Mouse (Mus musculus) bone marrow macrophage, adult 2 months (primary cell): Measurements from ENCODE around the gene Pex26. TPM values are rescaled to one million over a fixed set of nuclear protein-coding genes. Genes with fewer than 3 reads are reported as not detected.

ENCODE experiments used
- H3K27ac ChIP-seq: 2 replicates; pipeline ENCODE4 v1.5.1; 2012; ENCODE audit warnings: low read depth, low read length; ENCODE audit not compliant: insufficient read depth
- H3K4me1 ChIP-seq: 2 replicates; pipeline ENCODE4 v1.6.1; 2012; ENCODE audit warnings: low read length; ENCODE audit not compliant: control insufficient read depth, insufficient read depth
- H3K4me3 ChIP-seq: 2 replicates; pipeline ENCODE4 v1.5.1; 2012; ENCODE audit warnings: mild to moderate bottlenecking, low read length, moderate library complexity; ENCODE audit not compliant: insufficient read depth
- CTCF ChIP-seq: IDR thresholded peaks from 2 replicates; pipeline ENCODE4 v1.5.1; 2012; ENCODE audit warnings: low read depth, mild to moderate bottlenecking, low read length, moderate library complexity
- POLR2A ChIP-seq: IDR thresholded peaks from 2 replicates; pipeline ENCODE4 v1.6.1; 2012; ENCODE audit warnings: mild to moderate bottlenecking, low read depth, low read length, borderline replicate concordance
- polyA plus RNA-seq: library from polyadenylated mRNA; stranded (reverse); fragments of >200 nt; gene quantifications from 2 replicates; pipeline ENCODE4 v1.2.4, GENCODE M21; 2012; ENCODE audit not compliant: missing spikeins, insufficient read depth, insufficient read length

Gene Pex26
- polyA plus RNA-seq, 1 experiment, result 5.2 TPM

DNA sequence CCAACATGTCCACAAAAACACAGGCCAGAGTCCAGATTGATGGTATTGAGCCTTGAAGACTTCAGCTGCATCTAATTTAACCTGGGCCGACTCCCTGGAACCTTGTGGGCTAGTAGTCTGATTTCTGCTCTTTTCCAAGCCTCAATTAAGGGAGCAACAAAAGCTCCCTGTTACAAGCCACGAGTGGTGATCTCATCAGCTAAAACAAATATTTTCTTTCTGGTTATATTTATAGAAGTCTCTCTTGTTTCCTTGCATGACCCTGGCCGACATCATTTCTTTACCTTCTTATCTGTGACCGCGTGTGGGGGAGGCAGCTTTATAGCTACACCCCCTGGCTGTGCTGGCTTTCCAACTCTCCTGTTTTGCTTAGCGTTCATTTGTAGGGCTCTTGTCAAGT, 23.3 kb upstream of the Pex26 start:
- TF ChIP-seq CTCF (no peak), POLR2A (no peak)
- H3K27ac ChIP-seq, result no peak overlapping the region
- no peak overlapping the region for H3K4me3 ChIP-seq
- 0 out of 2 replicates have a peak, but pooled peaks cover 4% of the 10 kb centered on the region for H3K4me1 ChIP-seq

- Histone ChIP-seq H3K27ac (no peak overlapping the region), H3K4me3 (no peak overlapping the region), H3K4me1 (0 out of 2 replicates have a peak, but pooled peaks cover 4% of the 10 kb centered on the region)
- TF ChIP-seq POLR2A (no peak), CTCF (no peak)
Observed at GRCm38 (mm10) chr6:121162616-121163015, 20.9 kb upstream of the Pex26 start.

DNA sequence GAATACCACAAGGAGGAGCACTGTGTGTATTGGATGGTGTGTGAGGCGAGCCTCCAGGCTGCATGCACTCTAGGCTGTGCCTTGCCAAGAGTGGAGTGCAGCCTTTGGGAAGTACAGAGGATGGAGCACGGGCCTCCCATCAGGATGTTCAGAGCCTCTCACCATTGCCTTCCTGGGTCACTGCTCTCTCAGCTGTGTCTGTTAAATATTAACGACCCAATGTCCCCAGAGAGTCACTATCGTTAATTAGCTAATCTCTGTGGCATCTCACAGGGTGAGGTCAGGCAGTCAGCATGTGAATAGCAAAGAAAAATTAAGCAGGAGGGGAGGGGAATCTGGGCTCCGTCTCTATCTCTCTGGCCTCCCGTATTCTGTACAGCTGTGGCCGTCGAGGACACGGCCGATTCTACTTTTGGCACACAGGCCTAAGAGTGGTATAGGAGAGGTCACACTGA, 17.3 kb upstream of the Pex26 start:
- no peak for TF ChIP-seq POLR2A
- TF ChIP-seq CTCF, result no peak
- Histone ChIP-seq H3K4me1 (0 out of 2 replicates have a peak, but pooled peaks cover 4% of the 10 kb centered on the region), H3K4me3 (no peak overlapping the region), H3K27ac (no peak overlapping the region)

DNA sequence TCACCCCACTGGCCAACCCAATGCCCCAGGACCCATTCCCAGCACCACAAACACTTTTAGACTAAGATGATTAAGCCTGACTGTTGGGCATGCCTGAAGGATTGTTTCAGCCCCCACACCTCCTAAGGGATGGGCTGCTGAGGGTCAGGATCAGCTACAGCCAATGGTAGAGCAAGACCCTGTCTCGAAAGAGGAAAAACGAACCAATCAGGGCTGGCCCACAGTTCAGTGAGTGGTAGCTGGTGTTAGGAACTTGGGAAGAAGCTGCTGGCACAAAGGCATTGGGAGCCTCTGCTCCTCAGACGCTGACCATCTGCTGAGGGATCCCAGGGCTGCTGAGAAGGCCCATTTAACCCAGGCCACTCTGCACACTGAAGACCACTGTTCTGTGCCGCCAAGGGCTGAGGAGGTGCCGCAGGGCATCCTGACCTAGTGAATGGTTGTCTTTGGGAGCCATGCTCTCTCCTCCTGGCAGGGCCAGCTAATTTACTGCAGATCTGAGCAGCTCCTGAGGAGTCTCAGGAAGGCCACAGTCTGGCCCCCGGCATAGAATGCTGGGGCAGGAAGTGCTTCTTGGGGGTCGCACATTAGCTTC, 16.0 kb upstream of the Pex26 start:
- TF ChIP-seq POLR2A (no peak), CTCF (no peak)
- no peaks in the 10 kb centered on the region for H3K4me1 ChIP-seq
- H3K4me3 ChIP-seq, result no peak overlapping the region
- H3K27ac ChIP-seq, result no peak overlapping the region

- no peak overlapping the region for H3K27ac ChIP-seq
- no peaks in the 10 kb centered on the region for H3K4me1 ChIP-seq
- H3K4me3 ChIP-seq, result no peak overlapping the region
- TF ChIP-seq POLR2A (no peak), CTCF (no peak)
Observed at GRCm38 (mm10) chr6:121171102-121171501, 12.4 kb upstream of the Pex26 start.

DNA sequence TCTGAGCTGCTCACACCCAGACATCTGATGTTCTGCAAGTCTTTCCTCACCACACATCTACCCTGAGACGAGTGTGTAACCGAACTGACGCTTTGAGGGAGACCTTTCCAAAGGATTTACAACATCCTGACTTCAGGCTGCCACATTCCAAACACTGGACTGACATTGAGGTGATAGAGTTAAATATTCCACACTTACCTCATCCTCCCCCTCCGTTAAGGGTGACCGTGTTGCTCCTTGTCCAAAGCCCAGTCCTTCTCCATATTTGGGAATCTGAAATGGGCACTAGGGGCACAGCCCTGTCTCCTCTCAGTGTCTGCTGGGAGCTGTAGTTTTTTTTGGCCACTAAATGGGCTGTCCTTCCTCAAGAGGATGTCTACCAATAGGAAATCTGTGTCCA, 10.0 kb upstream of the Pex26 start:
- no peak overlapping the region for H3K4me3 ChIP-seq
- TF ChIP-seq POLR2A (no peak), CTCF (no peak)
- no peak overlapping the region for H3K27ac ChIP-seq
- no peaks in the 10 kb centered on the region for H3K4me1 ChIP-seq

DNA sequence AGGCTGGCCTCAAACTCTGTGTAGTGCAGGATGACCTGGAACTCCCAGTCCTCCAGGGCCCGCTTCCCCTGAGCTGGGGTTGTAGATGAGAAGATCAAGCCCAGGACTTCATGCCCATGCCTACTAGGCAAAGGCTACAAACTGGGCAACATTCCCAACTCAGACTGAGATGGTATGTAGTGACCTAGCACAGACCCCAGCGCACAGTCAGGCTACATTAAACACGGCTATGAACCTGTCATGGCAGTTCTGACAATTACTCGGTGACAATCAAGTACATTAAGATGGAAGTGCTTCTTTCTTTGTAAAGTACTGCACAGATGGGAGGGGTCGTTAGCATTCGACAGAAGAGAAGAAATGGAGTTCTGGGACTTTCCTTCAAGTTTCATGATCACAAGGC, 8.7 kb upstream of the Pex26 start:
- Histone ChIP-seq H3K4me1 (no peaks in the 10 kb centered on the region), H3K4me3 (no peak overlapping the region), H3K27ac (no peak overlapping the region)
- TF ChIP-seq CTCF (no peak), POLR2A (no peak)

DNA sequence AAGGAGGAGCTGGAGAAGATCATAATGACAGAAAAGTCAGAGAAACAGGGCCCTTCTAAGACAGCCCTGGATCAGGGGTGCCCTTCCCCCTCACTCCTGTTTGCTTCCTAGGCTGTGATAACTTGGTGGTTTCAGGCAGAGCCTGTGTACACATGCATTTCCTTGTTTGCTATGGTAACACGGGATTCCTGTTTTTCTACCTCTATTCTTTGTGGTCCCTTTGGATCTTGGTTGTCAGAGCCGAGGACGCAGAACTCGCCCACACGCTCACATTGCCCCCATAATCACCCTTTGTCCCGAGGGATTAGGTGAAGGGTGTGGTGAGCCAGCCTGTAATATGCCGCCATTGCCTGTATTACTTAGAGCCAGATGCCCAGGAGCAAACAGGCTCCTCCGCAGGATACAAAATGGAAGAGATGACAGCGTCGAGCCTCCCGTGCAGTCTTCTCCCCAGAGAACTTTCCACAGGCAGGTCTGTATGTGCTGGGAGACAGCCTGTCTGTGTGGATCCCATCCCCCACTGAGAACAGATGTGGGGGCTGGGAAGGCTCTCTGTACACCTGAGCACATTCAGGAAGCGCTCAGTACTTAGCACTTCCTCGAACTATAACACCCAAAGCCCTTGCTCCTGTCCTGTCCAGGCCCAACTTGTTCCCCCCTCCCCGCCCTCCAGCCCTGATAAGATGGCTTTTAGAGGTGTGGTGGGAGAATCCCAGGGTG, 7.3 kb upstream of the Pex26 start:
- Histone ChIP-seq H3K27ac (no peak overlapping the region), H3K4me1 (no peaks in the 10 kb centered on the region), H3K4me3 (no peak overlapping the region)
- TF ChIP-seq POLR2A, result no peak
- no peak for TF ChIP-seq CTCF

GRCm38 (mm10) chr6:121176731-121177098, 6.8 kb upstream of the Pex26 start:
- TF ChIP-seq POLR2A (no peak), CTCF (no peak)
- Histone ChIP-seq H3K27ac (no peak overlapping the region), H3K4me3 (no peak overlapping the region), H3K4me1 (no peaks in the 10 kb centered on the region)

- Histone ChIP-seq H3K4me3 (no peak overlapping the region), H3K27ac (no peak overlapping the region), H3K4me1 (no peaks in the 10 kb centered on the region)
- no peak for TF ChIP-seq POLR2A
- TF ChIP-seq CTCF, result no peak
Observed at GRCm38 (mm10) chr6:121177118-121177708, 6.3 kb upstream of the Pex26 start.

DNA sequence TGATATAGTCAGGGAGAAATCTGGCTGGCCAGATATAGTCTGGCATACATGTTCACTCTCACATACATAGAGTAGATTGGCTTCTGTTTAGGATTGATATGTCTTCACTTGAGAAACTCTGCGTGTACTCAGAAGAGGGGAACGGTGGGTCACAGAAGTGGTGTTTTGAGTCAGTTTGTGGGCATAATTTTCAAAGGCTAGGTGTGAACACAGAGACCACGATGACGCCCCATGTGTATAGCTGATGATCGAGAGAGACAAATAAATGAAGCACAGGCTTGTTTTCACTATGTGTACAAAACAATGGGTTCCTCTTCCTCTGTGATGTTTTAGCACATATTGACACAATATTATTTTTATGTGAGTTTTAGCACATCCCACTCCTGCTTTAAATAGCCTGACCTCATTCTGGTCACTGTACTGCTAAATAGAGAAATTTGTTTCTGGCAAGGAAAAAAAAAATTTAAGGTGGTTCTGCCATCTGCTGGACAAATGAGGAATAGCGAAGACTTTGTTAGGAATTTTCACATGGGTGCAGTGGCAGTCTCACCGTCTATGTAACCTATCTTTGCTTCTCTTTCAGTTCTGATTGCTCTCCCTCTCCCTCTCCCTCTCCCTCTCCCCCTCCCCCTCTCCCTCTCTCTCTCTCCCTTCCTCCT, 4.6 kb upstream of the Pex26 start:
- Histone ChIP-seq H3K27ac (no peak overlapping the region), H3K4me1 (no peaks in the 10 kb centered on the region; the same call in 1 of the 2 replicates), H3K4me3 (no peak overlapping the region)
- TF ChIP-seq CTCF (no peak), POLR2A (no peak)
